Mouse (Mus musculus): ENCODE data around the gene Hs2st1. TPM values are rescaled to one million over a fixed set of nuclear protein-coding genes. Genes with fewer than 3 reads are reported as not detected.
"Not testable (repeated sequence)": the region's sequence is repeated elsewhere in the genome, so short reads cannot be mapped to it uniquely, and the experiment has no call there.

The Hs2st1 gene
- 5.1 to 8.9 TPM (median 7.9 TPM) in 3 replicates for total RNA-seq (2017)

- peak; percentile 99 for ATAC-seq (replicated peaks; ENCODE audit: insufficient number of reproducible peaks, low FRiP score, low TSS enrichment, poor library complexity, severe bottlenecking)
These were observed at the start of gene Hs2st1, which contains the start of gene Selenof for GRCm38 (mm10) chr3:144570047-144570815. Gene Hs2st1, minus strand, starts transcription at chr3:144570181. Gene Selenof, plus strand, starts transcription at chr3:144570304.

GRCm38 (mm10) chr3:144617633-144618180, 47.7 kb upstream of the Hs2st1 start:
- ATAC-seq (replicated peaks; ENCODE audit: insufficient number of reproducible peaks, low FRiP score, low TSS enrichment, poor library complexity, severe bottlenecking) = peak; percentile 40; the same call in 1 of the 2 replicates

GRCm38 (mm10) chr3:144616654-144617425, 46.9 kb upstream of the Hs2st1 start:
- ATAC-seq (replicated peaks; ENCODE audit: insufficient number of reproducible peaks, low FRiP score, low TSS enrichment, poor library complexity, severe bottlenecking) = peak; percentile 86

GRCm38 (mm10) chr3:144615459-144615858, 45.5 kb upstream of the Hs2st1 start:
- ATAC-seq (replicated peaks; ENCODE audit: insufficient number of reproducible peaks, low FRiP score, low TSS enrichment, poor library complexity, severe bottlenecking) = no peak

DNA sequence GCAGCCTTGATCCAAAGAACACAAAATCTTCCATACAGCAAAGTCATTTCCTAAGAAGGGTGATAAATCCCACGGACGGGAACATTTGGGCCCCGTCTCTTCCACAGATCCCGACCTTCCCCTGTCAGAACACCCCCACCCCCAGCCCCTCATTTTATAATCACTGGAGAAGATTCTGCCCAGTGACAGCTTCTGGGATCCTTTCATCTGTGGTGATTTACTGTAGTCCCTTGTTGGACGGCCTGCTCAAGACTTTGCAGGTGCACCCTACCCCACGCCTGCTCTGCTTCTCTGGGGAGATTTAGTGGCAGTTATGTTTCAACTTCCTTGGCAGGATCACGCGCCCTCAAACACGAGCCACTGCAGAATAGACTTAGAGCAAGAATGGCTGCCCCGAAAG, 44.7 kb upstream of the Hs2st1 start:
- no peak for ATAC-seq (replicated peaks; ENCODE audit: insufficient number of reproducible peaks, low FRiP score, low TSS enrichment, poor library complexity, severe bottlenecking)

DNA sequence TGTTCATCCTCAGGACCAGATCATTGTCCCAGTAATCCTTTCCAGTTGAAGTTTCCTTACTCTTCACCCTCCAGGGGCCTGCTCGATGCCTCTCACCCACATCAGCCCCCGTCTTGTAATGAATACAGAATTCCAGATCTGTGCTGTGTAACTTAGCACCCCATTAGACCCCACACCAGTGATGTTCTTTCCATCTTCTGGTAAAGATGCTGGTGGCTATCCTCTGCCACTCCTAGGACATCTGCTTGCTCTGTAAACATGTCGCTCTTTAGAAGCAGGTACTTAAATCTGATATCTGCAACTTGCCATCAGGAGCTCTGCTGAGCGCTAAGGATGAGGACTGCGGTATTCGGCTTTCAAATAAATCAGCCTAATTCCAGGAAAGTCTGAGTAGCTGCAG, 44.3 kb upstream of the Hs2st1 start:
- ATAC-seq (replicated peaks; ENCODE audit: insufficient number of reproducible peaks, low FRiP score, low TSS enrichment, poor library complexity, severe bottlenecking) = no peak

GRCm38 (mm10) chr3:144612382-144612781, 42.4 kb upstream of the Hs2st1 start:
- no peak for ATAC-seq (replicated peaks; ENCODE audit: insufficient number of reproducible peaks, low FRiP score, low TSS enrichment, poor library complexity, severe bottlenecking)

DNA sequence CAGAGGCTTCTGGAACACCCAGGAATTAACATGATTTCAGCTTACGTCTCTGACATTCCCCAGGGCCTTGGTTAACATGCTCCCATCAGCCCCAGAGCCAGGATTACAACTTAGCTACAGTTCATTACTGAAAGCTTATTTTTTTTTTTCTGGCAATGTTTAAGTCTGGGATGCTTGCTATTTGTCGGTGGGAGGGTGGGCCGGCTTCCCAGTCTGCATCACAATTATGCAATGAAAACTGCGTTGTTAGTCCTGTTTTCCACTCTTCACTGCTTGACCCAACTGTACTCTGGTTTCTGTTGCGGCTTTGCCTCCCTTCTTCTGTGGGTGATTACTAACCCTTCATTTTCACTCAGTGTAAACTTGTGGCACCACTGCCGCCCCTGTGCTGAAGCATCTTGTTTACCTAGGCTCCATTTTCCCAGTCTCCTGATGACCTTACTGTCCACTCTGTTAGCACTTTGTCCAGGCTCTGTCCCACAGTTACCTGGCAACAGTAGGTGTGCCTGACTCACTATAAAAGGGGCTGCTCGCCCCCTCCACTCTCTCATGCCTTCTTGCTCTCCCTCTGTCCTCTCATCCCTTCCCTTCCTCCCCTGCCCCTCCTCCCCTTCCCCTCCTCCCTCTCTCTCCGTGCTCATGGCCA, 41.8 kb upstream of the Hs2st1 start:
- no peak for ATAC-seq (replicated peaks; ENCODE audit: insufficient number of reproducible peaks, low FRiP score, low TSS enrichment, poor library complexity, severe bottlenecking)

- ATAC-seq (replicated peaks; ENCODE audit: insufficient number of reproducible peaks, low FRiP score, low TSS enrichment, poor library complexity, severe bottlenecking) = no peak; the same call in 1 of the 2 replicates
These were observed 40.8 kb upstream of the Hs2st1 start for GRCm38 (mm10) chr3:144610759-144611158.

DNA sequence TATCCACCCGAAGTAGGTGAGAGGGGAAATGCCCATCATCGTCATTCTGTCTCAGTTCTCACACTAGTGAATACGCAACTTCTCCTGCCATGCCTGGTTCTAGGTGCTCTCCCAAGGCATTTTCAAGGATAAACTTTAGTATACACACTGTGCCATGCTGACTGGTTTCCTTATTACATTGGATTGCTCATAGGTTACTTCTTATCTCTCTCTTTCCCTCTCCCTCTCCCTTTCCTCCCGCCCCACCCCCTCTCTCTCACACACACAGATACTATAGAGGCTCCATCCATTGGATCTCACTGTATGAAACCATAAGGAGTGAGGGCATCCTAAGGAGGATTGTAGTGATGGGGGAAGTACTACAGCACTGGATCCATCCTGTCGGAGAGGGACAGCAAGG, 38.1 kb upstream of the Hs2st1 start:
- ATAC-seq (replicated peaks; ENCODE audit: insufficient number of reproducible peaks, low FRiP score, low TSS enrichment, poor library complexity, severe bottlenecking) = no peak

- no peak for ATAC-seq (replicated peaks; ENCODE audit: insufficient number of reproducible peaks, low FRiP score, low TSS enrichment, poor library complexity, severe bottlenecking)
These were observed 36.5 kb upstream of the Hs2st1 start for GRCm38 (mm10) chr3:144606449-144606848.

GRCm38 (mm10) chr3:144605811-144606210, 35.8 kb upstream of the Hs2st1 start:
- not testable (repeated sequence) for ATAC-seq (replicated peaks; ENCODE audit: insufficient number of reproducible peaks, low FRiP score, low TSS enrichment, poor library complexity, severe bottlenecking)

DNA sequence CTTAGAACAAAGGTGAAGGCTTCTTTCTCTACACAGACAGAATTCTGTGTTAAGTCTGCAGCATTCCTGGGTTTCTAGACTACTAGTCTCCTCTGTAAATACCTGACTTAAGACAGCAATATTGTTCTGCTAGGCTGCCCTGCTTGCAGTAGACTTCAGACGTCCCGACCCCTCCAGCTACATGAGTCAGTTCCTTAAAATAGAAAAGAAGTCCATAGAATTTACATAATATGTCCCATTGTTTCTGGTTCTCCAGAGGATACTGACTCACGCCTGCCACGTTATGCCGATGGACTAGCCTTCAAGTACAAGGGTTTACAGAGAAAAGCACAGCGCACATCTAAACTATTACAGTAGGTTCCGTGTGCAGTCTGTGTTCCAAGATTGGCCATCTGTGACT, 34.2 kb upstream of the Hs2st1 start:
- ATAC-seq (replicated peaks; ENCODE audit: insufficient number of reproducible peaks, low FRiP score, low TSS enrichment, poor library complexity, severe bottlenecking) = no peak

DNA sequence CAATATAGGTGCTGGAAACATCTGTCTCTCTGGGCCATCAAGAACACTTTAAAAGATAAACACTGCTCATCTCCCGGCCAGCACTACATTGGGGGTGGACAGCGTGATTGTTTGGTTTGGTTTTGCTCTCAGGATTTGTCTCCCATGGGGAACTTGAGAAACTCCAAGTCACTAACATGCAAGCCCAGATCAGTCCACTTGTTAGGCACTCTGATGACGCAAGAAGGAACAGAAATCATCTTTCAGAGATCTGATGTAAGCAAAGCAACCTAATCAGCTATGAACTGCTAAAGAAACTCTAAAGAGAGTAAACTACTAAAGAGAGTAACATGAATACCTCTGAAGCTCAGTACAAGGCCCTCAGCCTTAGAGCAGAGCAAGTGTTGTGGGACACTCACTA, 33.6 kb upstream of the Hs2st1 start:
- ATAC-seq (replicated peaks; ENCODE audit: insufficient number of reproducible peaks, low FRiP score, low TSS enrichment, poor library complexity, severe bottlenecking) = no peak

DNA sequence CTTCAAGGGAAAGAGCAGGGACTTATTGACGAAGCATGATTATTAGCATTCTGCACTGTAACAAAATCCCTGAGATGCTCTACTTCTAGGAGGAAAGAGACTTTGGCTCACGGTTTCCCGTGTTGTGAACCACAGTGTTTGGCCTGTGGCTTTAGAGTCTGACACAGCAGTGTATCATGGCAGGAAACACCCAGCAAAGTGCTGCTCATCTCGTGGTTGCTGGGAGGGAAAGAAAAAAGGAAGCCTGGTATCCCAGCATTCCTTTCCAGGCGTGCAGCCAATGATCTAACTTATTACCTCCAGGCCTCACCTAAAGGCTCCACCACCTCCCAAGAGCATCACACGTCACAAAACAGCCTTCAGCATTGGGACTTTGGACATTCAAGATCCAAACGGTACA, 32.8 kb upstream of the Hs2st1 start:
- no peak for ATAC-seq (replicated peaks; ENCODE audit: insufficient number of reproducible peaks, low FRiP score, low TSS enrichment, poor library complexity, severe bottlenecking)

- no peak for ATAC-seq (replicated peaks; ENCODE audit: insufficient number of reproducible peaks, low FRiP score, low TSS enrichment, poor library complexity, severe bottlenecking)
These were observed 32.4 kb upstream of the Hs2st1 start for GRCm38 (mm10) chr3:144602413-144602812.

DNA sequence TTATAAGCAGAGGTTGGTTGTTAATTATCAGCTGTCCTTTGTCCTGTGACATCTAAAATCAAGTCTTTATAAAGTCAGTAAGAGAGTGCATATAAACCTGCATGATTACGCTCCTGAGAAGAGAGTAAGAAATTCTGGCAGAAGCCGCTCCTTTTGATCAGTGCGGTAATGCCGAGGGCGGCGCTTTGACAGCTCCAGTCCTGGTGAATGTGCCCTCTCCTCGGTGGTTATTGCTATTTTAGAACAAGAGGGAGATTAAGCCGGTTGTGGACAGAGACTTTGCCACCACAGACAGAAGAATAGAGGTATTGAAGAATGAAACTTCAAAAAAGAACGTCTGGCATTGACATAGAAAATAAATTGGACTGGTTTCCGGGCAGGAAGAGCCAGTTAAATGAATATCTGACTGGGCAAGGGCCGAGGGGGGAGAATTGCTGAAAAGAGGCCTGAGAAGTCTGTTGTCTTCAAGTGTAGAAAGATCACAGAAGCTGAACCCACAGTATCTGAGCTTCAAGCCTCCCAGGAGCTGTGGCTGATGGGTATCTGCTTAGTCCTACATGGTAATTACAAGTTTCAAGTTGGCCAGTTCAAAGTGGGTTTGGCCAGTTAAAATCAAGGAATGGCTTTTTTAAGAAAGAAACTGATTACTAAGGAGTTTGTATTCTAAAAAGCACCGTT, 27.9 kb upstream of the Hs2st1 start:
- no peak for ATAC-seq (replicated peaks; ENCODE audit: insufficient number of reproducible peaks, low FRiP score, low TSS enrichment, poor library complexity, severe bottlenecking)

- no peak for ATAC-seq (replicated peaks; ENCODE audit: insufficient number of reproducible peaks, low FRiP score, low TSS enrichment, poor library complexity, severe bottlenecking)
These were observed 27.1 kb upstream of the Hs2st1 start for GRCm38 (mm10) chr3:144597121-144597520.

Data from monocyte, adult 5-6 weeks (primary cell).